Mouse (Mus musculus) olfactory bulb, adult 2 months (tissue): ENCODE data around the gene Timp3.

Experiments
- CTCF ChIP-seq: fragments of 200-500 bp; IDR thresholded peaks from 2 replicates; pipeline ENCODE4 v1.5.1; 2012; ENCODE audit warnings: low read depth, mild to moderate bottlenecking, low read length, moderate library complexity; ENCODE audit not compliant: insufficient read depth
- POLR2A ChIP-seq: fragments of 200-500 bp; IDR thresholded peaks from 2 replicates; pipeline ENCODE4 v1.6.1; 2012; ENCODE audit warnings: mild to moderate bottlenecking, low read depth, low read length, moderate library complexity; ENCODE audit not compliant: insufficient read depth

GRCm38 (mm10) chr10:86363669-86364309 is 63.6 kb downstream of the Timp3 start:
- TF ChIP-seq CTCF (no peak), POLR2A (no peak)
